Mouse (Mus musculus): Measurements from ENCODE around the gene Slc39a2.

DNA sequence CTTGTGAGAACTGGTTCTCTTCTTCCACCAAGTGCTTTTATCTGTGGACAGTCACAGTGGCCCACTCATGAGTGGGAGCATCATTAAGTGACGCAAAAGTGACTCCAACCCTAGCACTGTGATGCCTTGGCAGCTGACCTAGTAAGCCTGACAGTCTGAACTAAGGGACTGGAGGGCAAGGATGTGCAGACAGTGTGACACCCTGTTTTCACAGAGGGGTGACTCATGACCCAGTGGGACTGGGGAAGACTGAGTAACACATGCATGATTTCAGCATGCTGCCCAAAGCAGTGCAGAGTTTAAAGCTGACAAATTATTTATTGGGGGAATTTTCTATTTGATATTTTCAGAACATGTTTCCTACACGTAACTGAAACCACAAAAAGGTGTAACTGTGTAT is 21.9 kb upstream of the Slc39a2 start:
- TF ChIP-seq CTCF (IDR thresholded peaks at IDR 0.05; ENCODE audit: low read depth) (no peak), EP300 (IDR thresholded peaks at IDR 0.05; ENCODE audit: low read depth) (no peak)
